22 mouse cellular contexts compared by ENCODE assay signal in genomic region chr10:14996374-14996773, GRCm38 (mm10).
A peak's percentile ranks its signal among the peaks of the same experiment; 100 is the strongest.
DNase-seq lines count a peak whose midpoint lies in the region; ATAC-seq and TF ChIP-seq lines count a peak whose summit lies in the region.
"Had no signal": no experiment of that assay in that cellular context is flagged by ENCODE, and none has a peak within 500 bp of the region (broad histone marks: within the 10 kb centered on the region; RNA-seq: fewer than 3 reads in every experiment).

No protein-coding gene starts in this region.

- no peak overlapping the region for H3K4me3 ChIP-seq in intestine, embryonic 15.5 days (replicated peaks)
- no peak overlapping the region for H3K4me3 ChIP-seq in intestine, embryonic 16.5 days (ENCODE audit: low read length)
- H3K4me3 ChIP-seq in intestine, postnatal 0 days (ENCODE audit: low read depth, low read length): no peak overlapping the region

- TF ChIP-seq CTCF in intestine, postnatal 0 days (IDR thresholded peaks at IDR 0.05; ENCODE audit: low read depth): no peak

- WGBS in intestine, embryonic 15.5 days: 77% methylated on average over 2 of the region's 2 CpGs
- WGBS in intestine, embryonic 16.5 days: 72% methylated on average over 2 of the region's 2 CpGs
- 43% methylated on average over 2 of the region's 2 CpGs for WGBS in intestine, postnatal 0 days

- no peaks in the 10 kb centered on the region for H3K36me3 ChIP-seq in intestine, embryonic 15.5 days
- H3K36me3 ChIP-seq in intestine, embryonic 16.5 days (ENCODE audit: control insufficient read depth, insufficient read depth, low read length): no peaks in the 10 kb centered on the region
- no peaks in the 10 kb centered on the region for H3K36me3 ChIP-seq in intestine, postnatal 0 days (ENCODE audit: control insufficient read depth, insufficient read depth)
- H3K36me3 ChIP-seq: G1E had no signal

- ATAC-seq in intestine, embryonic 15.5 days: peak; percentile 69
- peak; percentile 94 for ATAC-seq in intestine, embryonic 16.5 days
- ATAC-seq in intestine, postnatal 0 days: peak; percentile 96
- ATAC-seq in activated CD4-positive, CD25-positive, alpha-beta regulatory T cell, adult 4 months: no peak
- ATAC-seq: CD4-positive, CD25-positive, alpha-beta regulatory T cell, adult 4 months; Patski had no signal

- DNase-seq in Muller cell, postnatal 12 days (ENCODE audit: inconsistent ontology term): no peak
- DNase-seq in right cerebral cortex, postnatal 14 days: no peak
- DNase-seq: adrenal gland, adult 2 months; adrenal gland, adult 8-10 months; adrenal gland, postnatal 10 days; adrenal gland, postnatal 14 days; adrenal gland, postnatal 25 days; adrenal gland, postnatal 36 days; B cell, adult 2 months; cerebellum, adult 11 months; cerebellum, adult 11-12 months; cerebellum, adult 18-20 months; cerebellum, adult 2 months; cerebellum, adult 8-10 months had no signal

- H3K9ac ChIP-seq in intestine, embryonic 15.5 days: no peak overlapping the region
- no peak overlapping the region for H3K9ac ChIP-seq in intestine, embryonic 16.5 days (ENCODE audit: low read depth, low read length)
- H3K9ac ChIP-seq in intestine, postnatal 0 days (ENCODE audit: low read depth, low read length): no peak overlapping the region

- no peak overlapping the region for H3K4me2 ChIP-seq in intestine, embryonic 15.5 days (replicated peaks)
- H3K4me2 ChIP-seq in intestine, embryonic 16.5 days (ENCODE audit: low read depth, low read length): no peak overlapping the region
- no peak overlapping the region for H3K4me2 ChIP-seq in intestine, postnatal 0 days (replicated peaks; ENCODE audit: low read depth)

- H3K4me1 ChIP-seq in intestine, embryonic 15.5 days (replicated peaks): no peaks in the 10 kb centered on the region
- H3K4me1 ChIP-seq in intestine, embryonic 16.5 days (ENCODE audit: control insufficient read depth, insufficient read depth, low read length): no peaks in the 10 kb centered on the region
- H3K4me1 ChIP-seq in intestine, postnatal 0 days (replicated peaks; ENCODE audit: control insufficient read depth, insufficient read depth, low read length): no peaks in the 10 kb centered on the region

- H3K27ac ChIP-seq in intestine, embryonic 15.5 days: no peak overlapping the region
- no peak overlapping the region for H3K27ac ChIP-seq in intestine, embryonic 16.5 days (ENCODE audit: low read length)
- no peak overlapping the region for H3K27ac ChIP-seq in intestine, postnatal 0 days (ENCODE audit: low read depth, low read length)

- no peaks in the 10 kb centered on the region for H3K9me3 ChIP-seq in intestine, embryonic 15.5 days
- no peaks in the 10 kb centered on the region for H3K9me3 ChIP-seq in intestine, embryonic 16.5 days (ENCODE audit: control insufficient read depth, low read length)
- no peaks in the 10 kb centered on the region for H3K9me3 ChIP-seq in intestine, postnatal 0 days (ENCODE audit: control insufficient read depth)
- H3K9me3 ChIP-seq: G1E had no signal

- H3K27me3 ChIP-seq in intestine, embryonic 15.5 days (replicated peaks): no peaks in the 10 kb centered on the region
- H3K27me3 ChIP-seq in intestine, embryonic 16.5 days (replicated peaks; ENCODE audit: control insufficient read depth, insufficient read depth, low read length): no peaks in the 10 kb centered on the region
- no peaks in the 10 kb centered on the region for H3K27me3 ChIP-seq in intestine, postnatal 0 days (replicated peaks; ENCODE audit: control insufficient read depth, insufficient read depth, low read length)
- H3K27me3 ChIP-seq: CH12.LX, Patski had no signal
